Mouse (Mus musculus) B cell, adult 2 months (primary cell): ENCODE results near the gene Slc44a5.
"Not testable (repeated sequence)": the region's sequence is repeated elsewhere in the genome, so short reads cannot be mapped to it uniquely, and the experiment has no call there.

Source experiments
- DNase-seq, 2 experiments: peaks; one replicate each; pipeline ENCODE4 v3.0.0; 2022

Gene Slc44a5

DNA sequence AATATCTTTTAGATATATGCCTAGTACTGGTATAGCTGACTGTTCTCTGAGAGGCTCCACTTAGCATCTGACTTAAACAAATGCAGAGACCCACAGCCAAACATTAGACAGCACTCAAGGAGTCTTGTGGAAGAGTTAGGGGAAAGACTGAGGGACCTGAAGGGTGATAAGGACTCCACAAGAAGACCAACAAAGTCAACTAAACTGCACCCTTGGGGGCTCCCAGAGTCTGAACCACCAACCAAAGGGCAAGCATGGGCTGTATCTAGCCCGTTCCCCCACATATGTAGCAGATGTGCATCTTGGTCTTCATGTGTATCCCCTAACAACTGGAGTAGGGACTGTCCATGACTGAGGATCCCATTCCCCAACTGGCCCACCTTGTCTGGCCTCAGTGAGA is 271.7 kb downstream of the Slc44a5 start:
- DNase-seq = no peak

DNA sequence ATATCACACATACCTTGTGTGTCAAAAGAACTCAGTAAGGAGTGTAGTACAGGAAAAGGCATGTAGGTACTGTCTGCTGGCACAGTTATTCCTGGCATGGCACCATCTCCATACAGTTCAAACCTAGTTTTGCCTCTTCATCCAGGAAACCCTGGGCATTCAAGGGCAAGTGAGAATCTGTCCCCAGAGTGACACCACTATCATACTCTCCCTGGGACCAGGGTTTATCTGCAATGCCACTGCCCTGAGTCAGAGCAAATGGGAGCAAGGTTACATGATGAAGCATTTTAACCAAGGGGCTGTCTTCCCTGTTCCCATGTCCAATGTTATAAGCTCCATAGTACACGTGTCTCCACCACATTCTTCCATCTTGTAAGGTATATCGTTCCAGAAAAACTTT is 278.2 kb downstream of the Slc44a5 start:
- DNase-seq = no peak

DNA sequence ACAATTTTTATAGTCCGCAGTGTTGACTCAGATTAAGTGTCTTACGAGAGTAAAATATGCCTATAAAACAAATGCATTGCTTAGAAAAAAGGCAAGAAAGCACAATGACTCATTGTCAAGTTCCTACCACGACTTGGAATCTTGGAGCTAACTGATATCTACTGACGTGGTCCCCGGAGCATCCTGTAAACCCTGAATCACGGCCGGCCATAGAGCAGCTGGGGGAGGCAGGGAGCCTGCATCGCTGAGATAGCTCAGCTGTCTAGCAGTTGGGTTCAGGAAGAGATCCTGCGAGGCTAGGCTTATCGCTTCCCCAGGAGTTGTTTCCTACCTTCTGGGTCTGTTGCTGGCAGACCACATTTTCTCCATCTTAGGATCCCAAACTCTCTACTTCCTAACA is 279.0 kb downstream of the Slc44a5 start:
- no peak for DNase-seq

DNA sequence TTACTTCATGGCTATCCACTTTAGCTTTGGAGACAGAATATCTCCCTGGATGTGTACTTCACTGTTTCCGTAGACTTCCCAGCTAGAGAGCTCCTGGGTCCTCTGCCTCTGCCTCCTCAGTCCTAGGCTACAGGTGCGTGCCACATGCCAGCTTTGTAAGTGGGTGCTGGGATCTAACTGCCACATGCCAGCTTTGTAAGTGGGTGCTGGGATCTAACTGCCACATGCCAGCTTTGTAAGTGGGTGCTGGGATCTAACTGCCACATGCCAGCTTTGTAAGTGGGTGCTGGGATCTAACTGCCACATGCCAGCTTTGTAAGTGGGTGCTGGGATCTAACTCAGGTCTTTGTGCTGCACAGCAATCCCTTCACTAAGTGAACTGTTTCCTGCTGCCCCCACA is 281.0 kb downstream of the Slc44a5 start:
- DNase-seq = not testable (repeated sequence)

DNA sequence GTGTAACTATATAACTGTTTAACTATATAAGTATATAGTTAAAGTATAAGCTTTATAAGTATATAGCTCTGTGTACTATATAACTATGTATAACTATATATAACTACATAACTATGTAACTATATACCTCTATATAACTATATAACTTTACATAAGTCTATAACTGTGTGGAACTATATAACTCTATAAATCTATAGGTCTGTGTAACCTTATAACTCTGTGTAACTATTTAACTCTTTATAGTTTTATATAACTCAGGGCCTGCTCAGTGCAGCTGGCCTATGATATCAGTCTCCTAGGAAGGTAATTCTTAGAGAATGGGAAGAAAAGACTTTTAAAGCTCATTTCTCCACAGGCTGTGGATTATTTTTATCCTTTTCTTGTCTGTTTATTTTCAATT is 284.1 kb downstream of the Slc44a5 start:
- no peak for DNase-seq

DNA sequence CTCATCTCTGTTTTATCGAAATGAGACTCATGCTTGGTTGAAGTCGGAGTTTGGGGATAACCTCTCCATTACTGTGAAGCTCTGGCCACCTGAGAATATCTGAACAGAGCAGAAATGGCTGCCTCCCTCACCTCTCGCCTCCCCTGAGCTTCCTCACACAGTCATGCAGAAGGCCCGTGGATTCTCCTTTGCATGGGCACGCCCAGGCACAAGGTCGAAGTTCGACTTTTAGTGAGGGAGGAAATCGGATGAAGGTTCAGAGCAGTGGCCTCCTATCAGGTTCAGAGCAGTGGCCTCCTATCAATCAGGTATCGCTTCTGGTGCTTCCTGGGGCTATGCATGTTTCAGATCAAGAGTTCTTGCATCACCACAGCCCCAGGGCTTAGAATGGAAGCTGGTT is 295.1 kb downstream of the Slc44a5 start:
- no peak for DNase-seq

DNA sequence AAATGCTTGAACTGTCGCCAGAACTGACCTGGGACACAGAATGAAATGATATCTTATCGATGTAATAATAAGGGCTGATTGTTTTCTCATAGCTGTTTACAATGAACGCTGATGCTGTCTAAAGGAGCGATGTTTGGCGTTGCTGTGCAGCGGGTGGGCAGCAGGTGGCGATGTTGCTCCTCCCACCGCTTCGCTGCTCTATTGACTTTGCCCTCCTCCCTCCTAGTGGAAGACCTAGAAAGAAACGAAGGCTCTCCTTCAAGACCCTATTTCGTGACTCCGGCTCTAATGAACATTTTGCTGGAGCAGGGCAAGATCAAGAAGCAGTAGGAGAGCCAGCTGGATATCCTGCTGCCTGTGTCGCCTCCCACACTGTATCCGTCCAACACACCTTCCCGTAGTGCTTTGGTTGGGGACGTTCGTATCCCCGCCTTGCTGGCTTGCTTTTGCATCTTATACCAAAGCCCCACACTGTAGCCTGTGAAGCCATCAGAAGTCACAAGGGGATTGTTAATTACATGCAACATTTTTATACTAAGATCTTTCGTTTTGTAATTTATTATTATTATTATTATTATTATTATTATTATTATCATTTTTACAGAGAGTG is 296.6 kb downstream of the Slc44a5 start:
- peak; percentile 53 to 54 for DNase-seq

DNA sequence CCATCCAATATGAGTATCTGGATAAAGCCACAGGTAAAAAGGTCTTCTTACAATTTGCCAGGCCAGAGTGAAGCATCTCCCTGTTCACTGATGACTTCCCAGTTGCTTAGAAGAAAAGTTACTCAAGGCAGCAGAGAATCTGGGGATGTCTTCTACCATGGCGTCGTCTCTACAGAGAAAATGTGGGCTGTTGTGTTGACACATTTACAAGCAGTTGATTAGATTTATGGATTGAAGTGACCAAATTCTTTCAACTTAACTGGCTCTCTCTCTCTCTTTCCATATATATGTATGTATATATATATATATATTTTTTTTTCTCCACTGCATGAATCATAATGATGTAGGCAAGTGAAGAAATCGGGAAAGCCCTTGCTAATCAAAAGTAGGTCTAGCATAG is 301.4 kb downstream of the Slc44a5 start:
- no peak for DNase-seq

DNA sequence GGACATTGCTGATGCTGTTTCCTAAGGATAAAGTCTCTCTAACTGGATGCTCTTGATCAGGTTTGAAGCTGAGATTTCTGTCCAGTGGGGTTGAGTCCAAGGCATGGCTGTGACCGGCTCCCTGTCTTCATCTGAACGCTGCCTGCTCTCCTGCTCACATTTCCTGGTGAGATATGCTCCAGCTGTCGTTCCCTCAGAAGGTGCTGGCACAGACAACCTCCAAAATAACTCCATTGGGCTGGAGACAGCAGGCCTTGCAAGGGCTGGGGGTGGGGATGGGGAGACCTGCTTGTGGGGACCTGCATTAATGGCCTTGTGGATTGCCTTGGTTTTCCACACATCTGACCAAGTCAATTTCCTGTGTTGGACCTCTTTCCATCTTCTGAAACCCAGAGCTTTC is 311.0 kb downstream of the Slc44a5 start:
- DNase-seq = no peak

DNA sequence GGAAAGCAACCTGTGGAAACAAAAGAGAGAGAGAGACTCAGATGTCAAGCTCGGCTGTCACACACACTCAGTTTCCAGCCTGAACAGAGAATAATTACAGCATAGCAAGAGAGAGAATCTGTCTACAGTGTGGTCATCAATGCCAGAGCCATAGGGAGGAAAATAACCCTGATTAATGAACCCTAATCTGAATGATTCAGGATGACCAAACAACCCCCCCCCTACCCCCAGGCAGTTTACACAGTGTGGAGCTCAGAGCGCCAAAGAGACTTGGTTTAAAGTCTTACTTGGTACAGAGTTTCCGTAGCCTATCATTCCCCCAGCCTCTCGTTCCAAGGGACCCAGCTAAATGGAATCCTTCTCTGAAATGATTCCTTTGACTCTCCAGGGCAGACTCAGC is 312.1 kb downstream of the Slc44a5 start:
- DNase-seq = no peak

DNA sequence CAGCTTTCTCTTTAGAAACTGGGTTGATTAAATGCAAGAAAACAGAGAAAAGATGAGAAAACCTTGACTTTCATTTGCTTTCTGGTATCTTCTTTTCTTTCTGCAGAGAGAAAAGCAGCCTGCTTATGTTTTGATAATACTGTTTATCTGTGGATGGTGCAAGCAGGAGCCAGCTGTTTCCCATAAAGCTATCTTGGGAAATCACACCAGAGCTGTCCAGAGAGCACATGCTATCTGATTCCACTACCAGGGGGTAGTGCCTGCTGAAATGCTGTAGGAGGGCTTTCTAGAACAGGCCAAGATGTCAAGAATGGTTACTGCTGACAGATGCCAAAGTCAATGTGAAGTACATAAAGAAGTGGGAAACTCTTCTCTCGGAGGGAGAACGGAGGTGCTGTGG is 314.0 kb downstream of the Slc44a5 start:
- DNase-seq = no peak

DNA sequence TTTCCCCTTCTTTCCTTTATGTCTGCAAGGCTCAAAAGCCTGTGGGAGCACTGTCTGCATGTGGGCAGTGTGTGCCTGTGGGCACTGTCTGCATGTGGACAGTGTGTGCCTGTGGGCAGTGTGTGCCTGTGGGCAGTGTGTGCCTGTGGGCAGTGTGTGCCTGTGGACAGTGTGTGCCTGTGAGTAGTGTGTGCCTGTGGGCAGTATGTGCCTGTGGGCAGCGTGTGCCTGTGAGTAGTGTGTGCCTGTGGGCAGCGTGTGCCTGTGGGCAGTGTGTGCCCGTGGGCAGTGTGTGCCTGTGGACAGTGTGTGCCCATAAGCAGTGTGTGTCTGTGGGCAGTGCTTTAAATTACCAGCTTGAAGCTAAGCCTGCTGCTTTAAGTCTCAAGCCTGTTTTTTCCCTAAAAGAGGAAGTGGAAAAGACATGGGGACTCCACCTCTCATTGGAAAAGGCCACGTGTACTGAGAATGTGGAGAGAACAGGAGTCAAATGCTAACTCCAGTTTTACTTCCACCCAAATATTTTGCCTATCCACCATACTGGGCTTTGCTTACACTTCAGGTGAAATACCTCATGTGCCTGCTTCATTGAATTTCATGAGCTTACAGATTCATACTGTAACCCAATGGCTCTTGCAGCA is 315.3 kb downstream of the Slc44a5 start:
- no peak for DNase-seq

DNA sequence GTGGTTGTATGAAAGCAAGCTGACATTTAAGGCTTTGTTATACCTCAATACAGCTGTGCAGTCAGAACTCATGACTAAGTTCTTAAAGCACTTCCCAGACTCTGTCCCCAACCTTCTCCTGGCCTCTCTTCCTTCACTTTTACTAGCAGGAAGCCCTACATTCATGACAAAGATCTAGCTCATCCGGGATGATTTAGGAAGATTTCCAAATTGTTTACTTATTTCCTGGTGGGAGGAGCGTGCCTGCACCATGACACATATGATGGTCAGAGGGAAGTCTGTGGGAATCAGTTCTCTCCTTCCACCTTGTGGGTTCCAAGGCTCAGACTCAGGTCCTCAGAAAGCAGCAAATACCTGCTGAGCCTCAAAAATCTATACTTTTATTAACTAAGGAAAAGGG is 317.1 kb downstream of the Slc44a5 start:
- DNase-seq = no peak

DNA sequence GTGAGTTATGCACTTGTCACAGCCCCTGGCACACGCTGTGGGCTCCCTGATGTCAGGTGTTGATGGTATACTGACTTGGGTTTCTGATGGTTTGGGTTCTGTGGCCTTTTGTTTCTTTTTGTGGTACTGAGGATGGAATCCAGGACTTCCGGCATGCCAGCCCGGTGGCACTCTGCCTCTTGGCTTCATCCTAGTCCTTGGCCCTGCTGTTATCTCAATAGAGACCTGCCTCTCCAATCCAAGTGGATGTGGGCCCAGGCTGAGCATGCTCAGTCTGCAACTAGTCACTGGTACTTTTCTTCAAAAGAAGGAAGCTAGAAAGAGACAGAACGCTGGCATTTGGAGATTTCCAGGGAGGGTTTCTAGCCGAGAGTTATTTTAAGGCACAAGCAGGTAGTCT is 318.9 kb downstream of the Slc44a5 start:
- no peak for DNase-seq

DNA sequence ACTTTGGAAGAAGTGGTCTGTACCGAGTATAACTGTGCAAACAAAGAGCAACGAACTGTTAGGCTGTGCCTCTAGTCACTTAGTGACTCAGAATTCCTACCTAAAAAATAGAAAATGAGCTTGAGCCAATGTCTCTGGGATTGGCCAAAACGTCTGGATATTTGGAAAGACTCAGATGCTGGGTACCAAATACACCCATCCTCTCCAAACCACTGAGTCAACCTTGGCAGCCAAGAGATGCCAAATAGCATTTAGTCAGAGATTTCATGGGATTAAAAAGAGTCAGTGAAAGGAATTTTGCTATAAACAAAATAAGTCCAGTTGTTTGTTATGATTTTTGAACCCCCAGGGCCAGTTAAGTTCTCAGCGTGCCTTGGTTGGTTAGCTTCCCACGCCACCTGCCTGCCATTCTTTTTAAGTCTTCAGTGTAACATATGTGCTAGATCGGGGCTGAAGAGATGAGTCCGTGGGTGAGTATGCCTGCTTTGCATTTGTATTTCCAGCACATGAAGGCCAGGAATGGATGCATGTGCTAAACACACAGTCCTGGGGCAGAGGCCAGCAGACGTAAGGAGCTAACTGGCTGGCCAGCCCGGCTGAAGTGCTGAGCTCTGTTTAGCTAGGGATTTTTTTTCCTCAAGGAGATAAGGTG is 320.7 kb downstream of the Slc44a5 start:
- no peak for DNase-seq

DNA sequence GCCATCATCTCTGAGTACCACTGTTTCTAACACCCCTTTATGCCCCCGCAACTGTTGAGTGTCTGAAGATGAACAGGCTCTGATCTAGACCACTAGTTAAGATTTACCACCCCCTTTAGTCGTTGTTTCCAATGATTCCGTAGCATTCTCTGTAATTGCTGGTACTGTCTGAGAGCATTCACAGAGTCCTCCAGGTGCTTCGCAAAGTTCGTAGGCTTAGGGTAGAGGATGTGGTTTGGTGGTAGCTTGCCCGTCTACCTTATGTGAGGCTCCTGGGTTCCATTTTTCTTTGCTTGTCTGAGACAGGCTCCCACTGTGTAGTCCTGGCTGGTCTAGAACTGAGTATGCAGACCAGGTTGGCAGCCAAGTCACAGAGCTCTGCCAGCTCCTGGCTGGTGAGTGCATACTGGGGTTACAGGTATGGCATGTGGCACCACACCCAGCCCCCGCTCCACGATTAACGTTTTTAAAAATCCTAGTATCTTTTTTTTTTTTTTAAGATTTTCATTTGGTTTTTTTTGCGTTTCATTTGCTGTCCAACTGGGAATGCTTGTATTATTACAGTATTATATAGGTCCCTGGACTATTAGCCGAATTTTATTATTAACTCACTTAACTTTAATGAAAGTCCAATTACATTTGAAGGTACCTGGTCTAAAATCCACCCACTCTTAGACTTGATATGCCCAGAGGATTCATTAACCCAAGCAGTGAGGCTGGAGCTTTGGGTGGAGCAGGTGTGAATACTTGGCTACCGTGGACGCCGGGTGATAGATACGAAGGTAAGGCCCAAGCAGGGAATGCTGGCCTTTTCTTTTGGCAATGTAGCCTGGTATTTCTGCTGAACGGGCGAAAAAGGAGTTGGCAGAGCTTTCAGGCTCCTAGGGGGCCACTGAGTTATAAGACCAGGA is 321.9 kb downstream of the Slc44a5 start:
- no peak for DNase-seq

DNA sequence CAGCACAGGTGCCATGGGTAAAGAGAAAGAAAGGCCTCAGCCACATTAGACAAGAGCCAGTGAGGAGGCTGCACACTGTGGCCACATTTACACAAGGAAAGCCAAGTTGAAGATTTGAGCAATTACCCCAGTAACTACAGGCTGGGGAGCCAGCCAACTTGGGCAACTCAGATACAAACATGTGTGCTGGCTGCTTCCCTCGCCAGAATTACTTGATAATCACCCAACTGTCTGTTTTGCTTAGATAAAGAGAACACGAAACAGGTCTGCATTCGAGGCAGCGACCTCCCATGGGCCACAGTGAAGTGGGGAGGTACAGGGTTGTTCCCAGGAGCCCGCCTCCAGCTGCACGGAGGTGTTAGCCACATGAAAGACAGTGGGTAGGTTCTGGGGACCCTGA is 324.3 kb downstream of the Slc44a5 start:
- no peak for DNase-seq

DNA sequence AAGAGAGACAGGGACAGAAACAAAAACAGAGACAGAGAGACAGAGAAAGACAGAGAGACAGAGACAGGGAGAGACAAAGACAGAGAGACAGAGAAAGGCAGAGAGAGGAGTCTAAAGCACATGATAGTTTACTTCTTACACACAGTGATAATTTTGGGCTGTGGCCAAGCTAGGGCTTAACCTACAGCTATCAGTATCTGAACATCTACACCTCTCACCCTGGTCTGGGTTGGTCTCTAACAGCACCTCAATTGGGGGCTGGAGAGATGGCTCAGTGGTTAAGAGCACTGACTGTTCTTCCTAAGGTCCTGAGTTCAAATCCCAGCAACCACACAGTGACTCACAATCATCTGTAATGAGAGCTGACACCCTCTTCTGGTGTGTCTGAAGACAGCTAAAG is 325.3 kb downstream of the Slc44a5 start:
- no peak for DNase-seq

DNA sequence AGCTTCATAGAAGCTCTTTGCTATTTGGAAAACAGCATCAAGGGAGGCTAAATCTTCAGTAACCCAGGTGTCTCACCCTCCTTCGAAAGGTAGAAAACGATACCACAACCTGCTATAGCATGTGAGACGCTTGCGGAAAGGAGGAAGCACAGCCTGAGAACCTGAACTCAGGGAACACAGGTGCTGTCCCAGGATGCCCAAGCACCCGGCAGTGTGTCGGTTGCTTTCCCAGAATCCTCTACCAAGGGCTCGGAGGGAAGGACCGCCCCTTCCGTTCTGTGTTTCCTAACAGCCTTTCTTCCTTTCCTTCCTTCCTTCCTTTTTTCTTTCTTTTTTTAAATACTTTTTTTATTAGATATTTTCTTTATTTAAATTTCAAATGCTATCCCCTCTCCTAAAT is 326.8 kb downstream of the Slc44a5 start:
- DNase-seq = no peak

DNA sequence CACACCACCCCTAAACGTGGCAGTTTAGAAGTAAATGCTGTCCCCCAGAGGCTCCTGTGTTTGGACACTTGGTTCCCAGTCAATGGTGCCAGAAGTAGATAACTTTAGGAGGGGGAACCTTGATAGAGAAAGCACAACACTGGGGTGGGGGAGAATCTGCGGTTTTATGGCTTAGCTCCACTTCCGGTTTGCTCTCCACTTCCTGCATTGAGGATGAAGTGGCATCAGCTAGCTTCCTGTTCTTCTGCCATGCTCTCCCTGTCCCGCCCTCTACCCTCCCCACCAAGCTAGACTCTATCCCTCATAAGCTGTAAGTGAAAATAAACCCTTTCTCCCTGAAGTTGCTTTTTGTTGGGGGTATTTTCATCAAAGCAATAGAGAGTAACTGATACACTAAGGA is 327.9 kb downstream of the Slc44a5 start:
- DNase-seq = no peak

DNA sequence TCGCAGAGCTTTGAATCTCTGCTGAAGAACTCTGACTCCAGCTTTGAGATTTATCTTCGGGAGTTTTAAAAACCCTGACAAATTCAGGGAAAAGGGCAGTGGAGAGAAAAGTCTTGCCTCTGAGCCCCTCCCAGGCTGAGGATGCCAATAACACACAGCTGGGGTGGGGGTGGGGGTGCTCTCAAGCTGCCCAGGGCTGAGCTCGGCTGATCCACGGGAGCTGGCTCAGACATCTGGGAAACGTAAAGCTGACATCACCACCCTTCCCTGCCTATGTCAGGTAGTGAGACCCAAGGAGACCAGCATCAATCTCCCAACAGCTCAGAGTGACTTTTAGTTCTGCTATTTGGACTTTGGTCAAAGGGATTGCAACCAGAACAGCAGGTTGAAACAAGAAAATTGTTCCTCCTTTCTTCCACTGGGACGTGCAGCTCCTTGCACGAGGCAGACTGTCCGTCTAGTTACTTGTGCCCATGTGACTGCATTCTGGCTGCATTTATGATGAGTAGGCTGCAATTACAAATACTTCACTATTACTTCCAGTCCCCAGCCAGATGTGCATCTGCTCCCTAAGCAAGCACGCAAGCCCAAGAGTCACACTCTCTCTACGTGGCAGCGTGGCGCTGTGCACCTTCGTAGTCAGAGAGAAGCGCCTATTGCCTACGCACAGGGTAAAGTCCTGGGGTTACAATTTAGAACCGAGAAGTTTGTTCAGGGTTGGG is 332.1 kb downstream of the Slc44a5 start:
- DNase-seq = no peak

DNA sequence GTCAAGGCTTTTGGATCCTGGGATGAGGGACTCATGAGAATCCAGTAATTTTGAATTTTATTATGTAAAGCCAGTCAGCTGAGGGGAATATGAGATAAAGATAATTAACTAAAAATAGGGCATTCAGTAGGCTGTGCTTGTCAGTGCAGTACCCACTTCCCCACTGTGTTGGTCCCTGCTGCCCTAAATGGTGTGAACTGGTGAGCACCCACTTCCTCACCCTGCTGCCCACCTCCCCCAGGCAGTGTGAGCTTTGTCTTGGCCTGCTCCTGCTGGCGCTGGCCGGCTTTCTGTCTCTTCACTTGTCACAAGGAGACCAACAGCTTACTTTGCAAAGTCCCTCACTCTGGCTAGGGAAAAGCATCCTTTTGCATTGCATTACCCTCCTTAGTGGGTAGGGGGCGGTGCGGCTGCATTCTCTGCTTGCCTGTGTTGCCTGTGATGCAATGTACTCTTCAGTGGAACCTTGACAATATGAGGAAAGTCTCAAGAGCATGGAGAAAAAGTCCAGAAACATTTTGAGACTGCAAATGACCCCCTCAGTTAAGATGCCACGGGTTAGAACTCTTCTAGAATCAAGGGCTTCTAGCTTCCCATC is 344.5 kb downstream of the Slc44a5 start:
- DNase-seq = no peak
